Mouse (Mus musculus): ENCODE measurements around the gene St3gal3.
A peak's percentile ranks its signal among the peaks of the same experiment; 100 is the strongest.

The St3gal3 gene

DNA sequence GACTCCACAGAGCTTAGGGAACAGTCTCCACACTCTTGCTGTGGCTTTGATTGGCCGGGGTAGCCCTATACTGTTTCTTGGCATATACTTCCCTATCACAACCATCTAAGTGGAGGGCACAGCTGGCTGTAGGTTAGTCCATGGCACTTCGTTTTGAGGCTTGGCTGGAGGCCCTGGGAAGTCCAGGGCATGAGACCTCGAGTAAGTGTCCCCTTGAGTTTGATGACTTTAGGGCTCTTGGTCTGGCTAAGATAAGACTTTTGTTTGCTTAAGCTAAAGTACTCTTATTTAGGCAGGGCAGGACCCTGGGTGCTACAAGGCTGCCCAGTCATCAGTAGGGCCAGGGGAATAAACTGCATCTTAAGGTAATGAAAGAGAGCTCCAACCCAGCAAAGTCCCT is 236.6 kb downstream of the St3gal3 start:
- no peak for DNase-seq (ENCODE audit: low read depth, low spot score)

DNA sequence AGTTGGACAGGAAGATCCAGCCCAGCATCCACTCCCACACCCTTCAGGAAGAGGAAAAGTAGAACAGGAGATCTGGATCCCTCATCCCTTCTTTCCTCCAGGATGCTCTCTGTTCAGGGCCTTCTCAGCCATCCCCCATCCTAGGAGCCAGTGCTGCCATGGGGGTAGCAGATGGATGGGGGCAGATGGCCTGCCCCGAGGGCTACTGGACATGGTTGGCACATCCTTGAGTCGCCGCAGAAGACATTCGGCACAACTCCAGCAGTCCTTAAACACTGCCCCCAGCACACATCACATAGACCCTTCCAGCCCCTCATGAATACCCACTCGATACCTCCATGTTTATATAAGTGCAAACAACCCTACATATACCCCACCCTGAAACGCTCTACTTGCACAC is 238.7 kb downstream of the St3gal3 start:
- DNase-seq (ENCODE audit: low read depth, low spot score): no peak

DNA sequence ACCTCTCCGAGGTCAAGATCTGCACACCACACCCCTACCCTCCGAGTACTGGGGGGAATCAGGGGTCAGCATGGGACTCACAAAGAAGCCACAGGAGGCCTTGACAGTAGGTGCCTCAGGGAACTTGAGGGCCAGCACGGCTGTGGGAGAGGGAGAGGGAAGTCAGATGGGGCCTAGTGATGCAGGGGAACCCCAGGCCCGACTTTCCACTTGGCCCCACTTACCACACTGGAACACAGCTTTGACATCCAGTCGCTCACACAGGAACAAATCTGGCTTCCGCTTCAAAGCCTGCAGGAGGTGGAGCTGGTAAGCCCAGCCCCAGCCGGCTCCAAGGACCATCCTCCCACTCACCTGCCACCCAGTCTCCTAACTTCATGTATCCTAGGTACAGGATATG is 239.4 kb downstream of the St3gal3 start:
- no peak for DNase-seq (ENCODE audit: low read depth, low spot score)

DNA sequence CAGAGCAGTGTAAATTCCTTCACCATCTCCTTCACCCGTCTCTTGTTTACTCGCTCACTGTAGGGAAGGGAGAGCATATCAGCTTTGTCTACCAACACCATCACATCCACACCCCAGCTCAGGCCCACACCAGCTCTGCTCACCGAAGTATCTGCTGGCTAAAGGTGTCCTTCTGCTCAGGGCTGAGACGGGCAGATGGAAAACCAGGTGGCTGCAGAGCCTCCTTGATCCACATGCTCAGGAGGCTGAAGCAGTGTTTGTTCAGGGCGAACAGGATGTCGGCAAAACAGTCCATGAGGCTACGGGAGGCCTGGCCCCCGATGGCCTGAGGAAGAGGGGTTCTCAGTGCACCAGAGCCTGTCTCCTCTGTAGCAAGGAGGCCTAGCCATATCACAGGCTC is 240.1 kb downstream of the St3gal3 start:
- DNase-seq (ENCODE audit: low read depth, low spot score): no peak

DNA sequence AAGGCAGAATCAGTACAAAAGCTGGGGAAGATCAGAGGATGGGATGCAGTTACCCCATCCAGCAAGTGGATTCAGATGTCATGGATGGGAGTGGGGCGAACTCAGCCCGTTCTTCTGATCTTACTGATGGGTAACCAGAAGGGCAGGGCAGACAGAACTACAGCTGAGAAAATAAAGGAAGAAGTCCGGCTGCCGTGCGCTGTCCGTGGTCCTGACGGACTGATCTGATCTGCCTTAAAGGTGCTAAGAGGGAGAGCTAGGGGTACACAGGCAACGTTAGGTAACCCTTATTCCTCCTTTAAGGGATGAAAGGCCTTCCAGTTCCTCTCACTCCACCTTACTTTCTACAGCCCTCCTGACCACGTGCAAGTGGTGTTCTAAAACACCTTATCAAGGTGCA is 241.3 kb downstream of the St3gal3 start:
- no peak for DNase-seq (ENCODE audit: low read depth, low spot score)

DNA sequence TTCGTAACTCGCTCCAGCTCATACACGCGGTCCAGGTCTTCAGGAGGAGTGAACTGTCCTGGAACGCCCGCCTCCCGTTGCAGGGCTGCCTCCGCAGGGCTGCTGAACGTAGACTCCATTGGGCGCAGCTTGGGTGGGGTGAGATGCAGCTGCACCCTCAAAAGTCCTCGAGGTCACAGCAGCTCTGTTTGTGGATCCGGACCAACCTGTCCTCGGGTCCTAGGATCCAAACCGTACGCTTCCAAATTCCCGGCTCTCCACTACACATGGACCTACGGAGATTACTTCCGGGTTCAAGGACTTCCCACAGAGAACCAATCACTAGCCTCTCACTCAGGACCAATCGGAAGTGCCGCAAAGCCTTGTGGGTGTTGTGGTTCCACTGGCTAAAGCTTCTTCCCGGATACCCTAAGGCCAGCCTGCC is 243.0 kb downstream of the St3gal3 start, which contains the start of gene Dph2:
Dph2 (minus strand) TSS at position 295 of the 424 bp plus-strand sequence.
- DNase-seq (ENCODE audit: low read depth, low spot score): peak; percentile 82

DNA sequence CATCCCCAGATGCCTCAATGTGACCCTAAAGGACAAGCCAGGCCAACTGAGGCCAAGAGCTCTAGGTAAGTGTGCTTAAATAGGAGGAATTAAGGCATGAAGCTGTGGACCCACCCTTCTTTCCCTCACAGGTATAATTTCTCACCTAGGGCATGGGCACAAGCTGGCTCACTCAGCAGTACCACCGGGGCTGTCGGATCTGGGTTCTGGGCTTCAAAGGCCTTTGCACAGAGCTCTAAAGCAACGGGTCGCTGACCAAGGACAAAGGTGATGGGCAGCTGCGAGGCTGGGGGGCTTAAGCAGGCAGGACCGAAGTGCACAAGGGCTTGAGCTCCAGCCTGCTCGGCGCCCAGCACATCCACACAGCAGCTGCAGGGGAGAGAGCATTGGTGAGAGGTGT is 244.0 kb downstream of the St3gal3 start:
- DNase-seq (ENCODE audit: low read depth, low spot score): no peak

DNA sequence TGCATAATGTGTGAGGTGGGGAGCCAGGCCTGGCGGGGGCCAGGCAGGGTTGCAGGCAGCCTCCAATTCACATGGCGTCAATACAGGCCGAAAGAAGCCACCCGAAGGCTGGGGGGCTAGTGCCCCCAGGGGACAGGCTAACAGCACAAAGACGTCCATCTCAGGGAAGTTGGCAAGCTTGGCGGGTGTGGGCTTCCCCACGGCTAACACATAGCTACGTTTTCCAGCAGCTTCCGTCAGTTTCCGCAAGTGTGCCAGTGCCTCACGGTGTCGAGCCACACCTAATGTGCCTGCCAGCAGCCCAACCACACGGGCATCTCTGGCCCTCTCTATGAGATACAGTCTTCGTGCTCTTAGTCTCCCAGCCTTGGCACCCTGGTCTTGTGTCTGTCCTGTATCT is 244.7 kb downstream of the St3gal3 start:
- DNase-seq (ENCODE audit: low read depth, low spot score): no peak

DNA sequence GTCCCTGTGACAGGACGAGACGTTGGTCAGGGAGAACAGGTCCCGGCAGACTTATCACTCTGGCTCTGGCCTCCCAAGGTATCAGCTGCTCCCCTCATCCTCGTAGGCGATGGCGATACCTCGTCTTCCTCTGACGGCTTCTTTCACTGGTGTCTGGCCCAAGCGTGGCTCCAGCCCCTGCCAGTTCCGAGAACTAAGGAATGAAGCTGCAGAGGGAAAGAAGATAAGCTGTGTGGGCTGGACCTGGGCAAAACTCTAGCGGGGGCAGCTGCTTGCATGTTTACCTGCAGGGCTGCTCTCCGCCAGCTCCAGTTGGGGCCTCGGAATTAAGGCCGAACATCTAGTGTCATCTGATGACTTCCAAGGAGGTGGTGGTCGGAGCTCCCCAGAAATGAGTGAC is 245.2 kb downstream of the St3gal3 start:
- no peak for DNase-seq (ENCODE audit: low read depth, low spot score)

DNA sequence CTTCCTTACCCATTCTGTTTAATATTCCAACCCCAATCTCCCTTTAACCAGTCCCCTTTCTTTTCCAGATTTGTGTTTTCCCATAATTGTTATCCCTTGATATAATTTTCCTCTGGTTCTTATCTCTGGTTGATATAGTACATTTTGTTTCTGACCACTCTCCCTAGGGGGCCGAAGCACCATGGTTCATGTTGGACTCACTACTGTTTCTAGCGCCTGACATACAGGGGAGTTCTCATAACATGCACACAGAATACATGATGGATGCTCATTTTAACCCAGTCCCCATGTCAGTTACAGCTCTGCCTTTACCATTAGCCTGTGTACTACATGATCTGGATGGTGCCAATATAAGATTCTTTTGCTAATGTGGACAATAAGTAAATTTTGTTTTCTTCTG is 246.8 kb downstream of the St3gal3 start:
- DNase-seq (ENCODE audit: low read depth, low spot score): no peak

DNA sequence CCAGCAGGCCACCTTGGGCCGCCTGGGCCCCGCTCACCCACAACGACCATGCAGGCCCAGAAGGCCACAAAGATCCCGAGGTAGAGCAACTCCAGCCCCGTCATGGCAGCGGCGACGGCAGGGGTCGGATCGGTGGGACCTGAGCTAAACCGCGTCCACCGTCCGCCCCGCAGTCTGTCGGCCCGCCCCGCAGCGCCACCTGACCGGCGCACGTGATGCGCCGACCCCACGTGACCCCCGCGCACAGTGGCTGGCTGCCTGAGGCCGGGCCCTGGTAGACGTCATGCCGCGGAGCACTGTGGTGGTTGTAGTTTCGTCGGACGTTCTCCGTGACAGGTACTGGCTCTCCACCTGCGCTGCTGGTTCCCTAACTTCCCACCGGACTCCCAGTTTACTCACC is 247.6 kb downstream of the St3gal3 start, which contains the start of gene Atp6v0b:
Atp6v0b (minus strand) TSS at position 201 of the 400 bp plus-strand sequence.
- peak; percentile 76 for DNase-seq (ENCODE audit: low read depth, low spot score)

DNA sequence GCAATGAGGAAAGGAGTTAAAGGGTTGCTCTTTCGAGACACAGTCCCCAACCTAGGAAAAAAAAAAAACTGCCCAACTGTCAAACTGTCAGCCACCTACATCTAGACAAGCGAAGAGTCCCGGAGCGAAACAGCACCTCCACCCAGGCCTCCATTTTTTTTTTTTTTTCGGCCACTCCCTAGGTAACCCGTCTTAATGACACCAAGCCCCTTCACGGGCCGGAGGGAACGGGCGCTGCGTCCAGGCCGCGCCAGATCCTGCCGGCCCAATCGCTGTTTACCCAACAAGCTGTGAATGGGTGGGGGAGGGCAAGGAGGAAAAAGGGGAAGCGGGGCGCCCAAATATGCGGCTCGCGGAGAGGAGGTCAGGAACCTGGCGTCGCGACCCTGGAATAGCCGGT is 248.1 kb downstream of the St3gal3 start:
- no peak for DNase-seq (ENCODE audit: low read depth, low spot score)

DNA sequence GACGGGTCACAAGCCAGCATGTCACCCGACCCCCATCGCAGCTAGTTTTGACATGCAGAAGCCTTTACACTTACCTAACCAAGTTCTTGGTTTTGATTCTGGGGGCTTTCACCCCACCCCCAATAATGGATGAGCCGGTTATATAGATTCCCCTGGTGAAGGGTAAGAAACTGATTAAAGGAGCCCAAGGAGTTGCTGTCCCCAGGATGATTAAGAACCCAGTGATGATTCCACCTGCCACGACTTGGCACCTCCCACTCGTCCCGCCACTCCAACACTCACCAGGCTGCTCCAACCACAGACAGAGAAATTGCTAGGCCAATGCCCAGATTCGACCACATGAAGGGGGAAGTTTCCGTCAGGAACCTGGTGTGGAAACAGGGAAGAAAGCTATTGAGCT is 248.7 kb downstream of the St3gal3 start:
- no peak for DNase-seq (ENCODE audit: low read depth, low spot score)

DNA sequence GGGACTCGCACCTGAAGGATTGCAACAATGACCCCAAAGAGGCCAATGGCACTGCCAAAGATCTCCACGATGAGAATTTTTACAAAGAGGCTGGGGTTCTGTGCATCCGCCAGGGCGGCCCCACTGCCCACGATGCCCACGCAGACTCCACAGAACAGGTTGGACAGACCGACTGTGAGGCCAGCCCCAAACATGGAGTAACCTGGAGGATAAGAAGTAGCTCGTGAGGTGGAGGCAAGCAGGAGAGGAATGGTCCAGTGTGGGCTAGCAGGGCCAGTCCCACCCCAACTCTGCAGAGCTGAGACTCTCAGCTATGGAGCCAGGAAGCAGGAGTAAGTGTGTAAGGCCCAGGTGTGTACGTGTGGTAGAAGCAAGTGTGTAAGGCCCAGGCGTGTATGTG is 249.6 kb downstream of the St3gal3 start:
- no peak for DNase-seq (ENCODE audit: low read depth, low spot score)

DNA sequence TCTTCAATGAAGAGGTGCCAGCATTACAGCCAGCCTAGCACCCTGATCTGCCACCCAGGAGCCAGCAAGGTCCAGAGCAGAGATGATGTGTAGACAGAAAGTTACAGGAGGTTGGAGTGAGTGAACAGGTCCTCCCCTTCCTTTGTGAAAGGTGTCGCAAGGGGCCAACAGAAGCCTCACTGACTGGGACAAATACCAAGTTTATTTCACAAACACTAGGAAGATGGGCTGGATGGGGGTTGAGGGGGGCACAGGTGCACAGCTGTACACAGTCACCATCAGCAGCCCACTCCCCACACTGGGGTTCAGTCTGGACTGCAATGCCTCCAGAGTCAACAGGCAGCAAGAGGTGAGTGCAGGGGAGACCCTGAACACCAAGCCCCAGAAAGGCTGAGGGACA is 250.6 kb downstream of the St3gal3 start:
- DNase-seq (ENCODE audit: low read depth, low spot score): no peak

DNA sequence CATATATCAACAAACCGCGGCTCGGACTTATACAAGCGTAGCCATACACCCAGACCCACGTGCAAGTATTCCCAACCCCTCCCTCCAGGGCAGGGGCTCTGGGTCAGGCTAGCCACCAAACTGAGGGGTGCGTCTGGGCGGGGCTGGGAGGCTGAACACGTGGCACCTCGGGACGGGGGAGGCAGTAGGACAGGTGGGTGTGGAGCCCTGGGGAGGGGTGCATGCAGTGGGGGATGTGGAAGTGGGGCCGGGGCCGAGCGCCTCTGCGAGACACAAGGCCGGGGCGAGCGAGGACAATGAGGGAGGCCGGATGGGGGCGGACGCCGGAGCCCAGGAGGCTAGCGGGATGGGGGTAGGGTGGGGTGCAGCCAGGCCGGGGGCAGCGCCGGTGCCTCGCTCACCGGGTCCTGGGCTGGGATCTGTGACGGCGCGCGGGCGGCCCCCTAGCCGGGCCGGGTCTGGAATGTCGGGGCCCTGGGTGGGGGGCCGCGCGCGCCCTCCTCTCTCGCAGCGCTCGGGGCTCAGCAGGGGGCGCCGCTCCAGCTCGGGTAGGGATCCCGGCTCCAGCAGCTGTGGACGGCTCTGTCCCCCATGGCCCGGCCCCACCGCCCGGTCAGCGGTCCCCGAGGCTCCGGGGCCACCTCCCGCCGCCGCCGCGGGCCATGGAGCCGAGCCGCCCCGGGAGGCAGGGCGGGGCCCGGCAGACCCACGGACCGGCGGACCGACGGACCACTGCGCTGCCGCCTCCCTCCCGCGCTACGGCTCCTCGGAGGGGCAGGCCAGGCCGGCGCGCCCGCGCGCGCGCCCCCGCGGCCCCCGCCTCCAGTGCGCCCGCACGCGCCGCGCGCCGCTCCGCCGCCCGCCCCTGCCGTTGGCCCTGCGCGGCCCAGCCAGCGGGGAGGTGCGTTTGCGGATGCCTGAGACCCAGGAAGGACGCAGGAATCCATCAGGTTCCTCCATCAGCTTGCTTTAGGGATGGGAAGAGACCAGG is 251.7 kb downstream of the St3gal3 start, which contains the start of gene B4galt2:
B4galt2 (minus strand) TSS at position 787 of the 991 bp plus-strand sequence.
- no peak for DNase-seq (ENCODE audit: low read depth, low spot score)
